Mouse (Mus musculus) retina, postnatal 7 days (tissue): ENCODE results near the gene Fmod.

Experiments
- DNase-seq: peaks from one replicate; pipeline ENCODE4 v3.0.0-alpha.2; 2012; ENCODE audit warnings: low read depth, low spot score

Gene Fmod

DNA sequence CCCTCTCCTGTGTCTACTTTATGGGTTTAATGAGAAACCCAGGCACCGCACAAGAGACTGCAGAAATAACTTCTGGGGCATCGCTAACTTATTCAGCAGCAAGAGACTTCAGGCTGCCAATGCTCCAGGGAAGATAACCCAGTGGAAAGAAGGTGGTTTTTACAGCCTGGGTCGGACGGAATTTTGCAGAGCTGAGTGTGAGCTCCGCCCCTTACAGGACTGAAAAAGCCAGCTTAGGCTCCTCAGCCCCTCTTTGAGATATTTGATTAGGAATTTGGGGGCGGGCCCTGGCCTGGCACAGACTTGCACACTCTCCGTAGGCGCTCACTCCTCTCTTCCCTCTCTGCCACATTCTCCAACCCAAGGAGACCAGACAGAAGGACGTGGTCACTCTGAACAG lies at the start of gene Fmod:
TSS of gene Fmod (plus strand) at position 83 of the 400 bp plus-strand sequence.
- DNase-seq = no peak

GRCm38 (mm10) chr1:133988845-133989244 lies 48.2 kb upstream of the Fmod start:
- no peak for DNase-seq

- DNase-seq = no peak
These were observed 45.8 kb upstream of the Fmod start for GRCm38 (mm10) chr1:133991277-133991676.

- no peak for DNase-seq
These were observed 31.6 kb upstream of the Fmod start for GRCm38 (mm10) chr1:134005490-134005889.

GRCm38 (mm10) chr1:134006105-134006764 lies 30.8 kb upstream of the Fmod start:
- no peak for DNase-seq

- no peak for DNase-seq
These were observed 12.6 kb upstream of the Fmod start for GRCm38 (mm10) chr1:134024293-134024971.

DNA sequence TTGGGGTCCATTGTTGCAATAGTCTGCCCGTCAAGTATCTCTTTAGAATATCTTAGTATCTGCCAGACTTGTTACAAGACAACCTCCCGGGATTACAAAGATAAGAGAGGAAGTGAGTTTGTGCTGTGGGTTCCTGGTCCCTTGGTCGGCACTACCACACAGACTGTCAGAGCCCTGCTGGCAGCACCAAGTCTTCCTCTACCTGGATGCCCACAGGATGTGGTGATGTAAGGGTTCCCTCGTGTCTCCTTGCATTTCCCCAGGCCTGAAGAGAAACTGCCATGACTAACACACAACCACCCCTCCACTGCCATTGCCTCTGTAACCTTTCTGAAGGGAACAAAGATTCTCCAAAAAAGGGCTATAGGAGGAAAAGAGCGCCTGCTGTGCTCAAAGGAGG lies 11.1 kb upstream of the Fmod start:
- DNase-seq = no peak

DNA sequence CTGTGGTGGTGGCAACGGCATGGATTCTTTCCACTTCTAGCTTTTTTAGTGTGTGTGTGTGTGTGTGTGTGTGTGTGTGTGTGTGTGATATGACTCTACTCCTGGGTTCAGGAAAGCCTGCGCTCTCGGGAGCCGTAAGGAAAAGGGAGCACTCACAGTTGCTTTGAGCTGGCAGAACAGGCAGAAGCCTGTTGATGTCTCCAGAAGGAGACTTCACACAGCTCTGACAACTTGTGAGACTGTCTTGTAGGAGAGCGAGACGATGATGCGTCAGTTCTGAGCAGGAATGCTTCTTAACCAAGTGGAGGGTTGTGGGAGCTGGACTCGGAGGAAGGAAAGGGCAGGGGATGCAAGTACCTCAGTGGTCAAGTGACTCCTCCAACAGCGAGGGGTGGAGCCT lies 10.3 kb upstream of the Fmod start:
- no peak for DNase-seq

- no peak for DNase-seq
These were observed 8.8 kb upstream of the Fmod start for GRCm38 (mm10) chr1:134028161-134028846.

DNA sequence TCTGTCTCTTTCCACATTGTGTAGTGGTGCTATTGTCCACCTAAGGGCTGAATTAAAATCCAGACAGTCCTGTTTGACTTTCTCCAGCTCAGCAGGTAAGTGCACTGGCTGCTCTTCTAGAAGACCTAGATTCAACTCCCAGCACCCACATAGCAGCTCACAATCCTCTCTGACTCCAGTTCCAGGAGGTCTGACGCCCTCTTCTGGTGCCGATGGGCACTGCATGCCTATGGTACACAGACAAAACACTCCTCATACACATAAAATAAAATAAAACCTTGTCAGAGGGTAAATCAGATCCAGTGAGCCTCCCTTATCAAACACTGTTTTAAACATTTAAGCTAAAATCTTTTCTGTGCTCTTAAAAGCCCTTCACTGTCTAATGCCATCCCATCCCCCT lies 562 bp upstream of the Fmod start:
- no peak for DNase-seq

DNA sequence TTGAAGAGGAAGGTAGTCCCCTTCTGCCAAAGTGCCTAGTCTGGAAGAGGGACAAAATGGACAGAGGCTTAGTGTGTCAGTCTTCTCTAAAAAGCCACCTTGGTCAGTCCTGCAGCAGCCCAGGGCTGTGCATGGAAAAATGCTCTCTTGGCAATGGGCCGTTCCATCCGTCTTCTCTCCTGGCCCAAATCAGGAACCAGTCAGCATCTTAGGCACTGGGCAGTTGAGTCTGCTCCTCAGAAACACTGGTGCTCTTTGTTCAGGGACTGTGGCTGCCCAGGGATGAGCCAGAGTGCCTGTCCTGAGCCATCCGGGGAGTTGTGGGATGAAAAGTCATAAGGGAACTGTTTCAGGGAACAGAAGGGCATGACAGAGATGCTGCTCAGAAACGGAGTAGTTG lies 1.3 kb downstream of the Fmod start:
- no peak for DNase-seq

- DNase-seq = no peak
These were observed 2.3 kb downstream of the Fmod start for GRCm38 (mm10) chr1:134039361-134039760.

DNA sequence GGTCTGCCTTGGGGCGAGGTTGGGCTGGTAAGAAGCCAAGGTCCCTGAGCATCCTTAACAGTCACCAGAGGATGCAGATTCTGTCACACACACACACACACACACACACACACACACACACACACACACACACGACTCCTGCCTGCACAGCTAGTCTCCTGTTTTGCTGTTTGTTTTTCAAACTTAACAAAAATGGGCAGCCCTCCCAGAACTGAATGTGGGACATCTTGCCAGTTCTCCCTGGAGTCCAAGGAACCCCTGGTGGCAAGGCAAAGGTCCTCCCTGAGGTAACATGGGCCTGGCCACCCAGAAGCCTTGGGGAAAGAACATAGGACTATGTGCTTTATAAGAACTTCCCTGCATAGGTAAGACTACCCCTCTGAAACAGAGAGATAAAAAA lies 4.8 kb downstream of the Fmod start:
- DNase-seq = no peak

DNA sequence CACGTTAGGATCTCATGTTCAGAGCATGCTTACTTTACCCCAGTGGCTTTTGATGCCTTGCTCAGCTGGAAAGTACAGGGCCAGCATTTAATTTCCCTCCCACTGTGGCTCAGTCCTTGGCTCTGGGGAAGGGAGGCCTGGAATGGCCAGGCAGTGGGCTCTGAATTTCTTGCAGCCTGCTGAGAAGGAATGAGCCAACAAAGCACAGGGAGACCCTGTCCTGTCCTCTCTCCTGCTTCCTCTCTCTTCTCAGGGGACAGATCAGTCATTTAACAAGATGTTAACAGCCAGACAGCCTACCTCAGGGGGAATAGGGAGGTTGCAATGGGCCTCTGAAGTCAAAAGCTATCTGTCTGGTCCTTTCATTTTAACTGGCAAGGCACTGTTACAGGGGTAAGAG lies 5.3 kb downstream of the Fmod start:
- DNase-seq = no peak

GRCm38 (mm10) chr1:134044805-134045204 lies 7.8 kb downstream of the Fmod start:
- DNase-seq = no peak

GRCm38 (mm10) chr1:134045971-134046370 lies 8.9 kb downstream of the Fmod start:
- peak; percentile 72 for DNase-seq

GRCm38 (mm10) chr1:134046387-134046786 lies 9.3 kb downstream of the Fmod start:
- DNase-seq = no peak

- DNase-seq = no peak
These were observed 10.4 kb downstream of the Fmod start for GRCm38 (mm10) chr1:134047431-134047830.

DNA sequence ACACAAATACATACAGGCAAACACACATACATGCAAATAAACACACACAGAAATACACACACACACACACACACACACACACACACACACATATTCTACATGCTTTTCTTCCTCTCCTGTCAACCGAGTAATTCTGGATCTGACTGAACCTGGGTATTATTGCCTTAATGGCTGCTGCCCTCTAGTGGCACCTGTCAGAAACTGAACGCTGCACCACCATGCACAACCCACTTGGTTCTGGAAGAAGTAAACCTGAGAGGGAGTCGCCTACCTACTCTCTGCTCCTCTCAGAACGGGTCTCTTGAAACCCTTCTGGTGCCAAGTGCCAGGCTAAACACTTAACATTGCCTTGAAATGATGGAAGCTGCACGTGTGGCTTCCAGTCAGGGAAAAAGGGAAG lies 11.7 kb downstream of the Fmod start:
- peak; percentile 74 for DNase-seq

- no peak for DNase-seq
These were observed 12.5 kb downstream of the Fmod start for GRCm38 (mm10) chr1:134049542-134049941.

GRCm38 (mm10) chr1:134053207-134053606 lies 16.2 kb downstream of the Fmod start:
- peak; percentile 76 for DNase-seq

DNA sequence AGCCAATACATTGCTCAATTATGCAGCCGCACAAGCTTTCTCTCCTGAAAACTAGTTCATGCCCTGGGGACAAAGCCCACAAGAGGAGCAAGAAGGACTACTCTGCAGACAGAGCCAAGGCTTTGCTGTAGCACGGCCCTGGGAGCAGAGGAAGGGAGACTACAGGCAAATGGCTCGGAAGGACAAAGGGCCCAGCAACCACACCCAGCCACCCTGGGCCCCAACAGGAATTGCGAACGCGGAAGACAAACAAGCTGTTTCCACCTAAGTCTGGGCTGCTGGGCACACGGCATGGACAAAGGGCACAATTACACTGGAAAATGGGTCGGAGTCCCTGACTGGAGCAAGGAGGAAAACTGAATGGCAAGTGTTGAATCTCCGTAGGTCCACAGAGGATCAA lies 18.0 kb downstream of the Fmod start:
- no peak for DNase-seq

- no peak for DNase-seq
These were observed 18.7 kb downstream of the Fmod start for GRCm38 (mm10) chr1:134055666-134056245.
